Mouse (Mus musculus) MEL (cell line): Measurements from ENCODE around the gene Ap3b1. TPM values are rescaled to one million over a fixed set of nuclear protein-coding genes. Genes with fewer than 3 reads are reported as not detected.

ENCODE experiments used
- DNase-seq: peaks from one replicate; pipeline ENCODE4 v3.0.0; 2011; ENCODE audit warnings: low read depth, low spot score
- H3K27ac ChIP-seq: 2 replicates; pipeline ENCODE4 v1.5.1; 2012; ENCODE audit warnings: low read depth, mild to moderate bottlenecking, control low read depth, low read length, moderate library complexity; ENCODE audit not compliant: control insufficient read depth
- H3K27me3 ChIP-seq, 2 experiments: fragments of 150-350 bp in 1 of 2; sonication (generic) in 1 of 2; 2 replicates each; pipeline ENCODE4 v1.6.1; 2012; ENCODE audit warnings: low read length in 2 of 2, mild to moderate bottlenecking in 2 of 2, improper control_type of control experiment in 1 of 2, moderate library complexity in 1 of 2; ENCODE audit not compliant: insufficient read depth in 2 of 2, control insufficient read depth in 1 of 2
- H3K36me3 ChIP-seq, 2 experiments: 2 replicates each; pipeline ENCODE4 v1.6.1; 2012 to 2014; ENCODE audit warnings: low read length in 2 of 2, improper control_type of control experiment in 1 of 2, inconsistent platforms in 1 of 2, mild to moderate bottlenecking in 1 of 2; ENCODE audit not compliant: insufficient read depth in 2 of 2, control insufficient read depth in 1 of 2
- H3K4me1 ChIP-seq, 2 experiments: fragments of 150-350 bp in 1 of 2; sonication (generic) in 1 of 2; 2 replicates each; pipeline ENCODE4 v1.6.1; 2012; ENCODE audit warnings: low read length in 2 of 2, improper control_type of control experiment in 1 of 2, mild to moderate bottlenecking in 1 of 2; ENCODE audit not compliant: insufficient read depth in 2 of 2, control insufficient read depth in 1 of 2
- H3K4me3 ChIP-seq, 2 experiments: fragments of 150-350 bp in 1 of 2; sonication (generic) in 1 of 2; 2 replicates each; pipeline ENCODE4 v1.5.1; 2012; ENCODE audit warnings: low read depth in 2 of 2, low read length in 2 of 2, mild to moderate bottlenecking in 2 of 2, moderate library complexity in 2 of 2, control low read depth in 1 of 2, improper control_type of control experiment in 1 of 2; ENCODE audit not compliant: control insufficient read depth in 1 of 2, insufficient read depth in 1 of 2
- H3K79me2 ChIP-seq: 2 replicates; pipeline ENCODE4 v1.6.1; 2012; ENCODE audit warnings: mild to moderate bottlenecking, low read length, moderate library complexity; ENCODE audit not compliant: control insufficient read depth, poor library complexity, insufficient read depth
- H3K9ac ChIP-seq: 2 replicates; pipeline ENCODE4 v1.6.1; 2012; ENCODE audit warnings: low read depth, mild to moderate bottlenecking, control low read depth, low read length, moderate library complexity; ENCODE audit not compliant: control insufficient read depth, poor library complexity, severe bottlenecking
- H3K9me3 ChIP-seq: fragments of 150-350 bp; sonication (generic); replicated peaks from 2 replicates; pipeline ENCODE4 v1.6.1; 2012; ENCODE audit warnings: mild to moderate bottlenecking, low read length, improper control_type of control experiment, moderate library complexity; ENCODE audit not compliant: insufficient read depth
- CHD1 ChIP-seq: IDR thresholded peaks from 2 replicates; pipeline ENCODE4 v1.6.1; 2012; ENCODE audit warnings: low read depth, mild to moderate bottlenecking, inconsistent platforms, low read length, improper control_type of control experiment
- CHD2 ChIP-seq: IDR thresholded peaks from 2 replicates; pipeline ENCODE4 v1.6.1; 2011; ENCODE audit warnings: low read length, improper control_type of control experiment
- CTCF ChIP-seq, 3 experiments: IDR thresholded peaks in 2 of 3; conservative IDR thresholded peaks in 1 of 3; 2 replicates each; pipeline ENCODE4 v1.5.1; 2011 to 2012; ENCODE audit warnings: low read length in 3 of 3, low read depth in 2 of 3, mild to moderate bottlenecking in 2 of 3, improper control_type of control experiment in 1 of 3, inconsistent platforms in 1 of 3, mixed read lengths in 1 of 3, moderate library complexity in 1 of 3; ENCODE audit not compliant: control insufficient read depth in 1 of 3, insufficient read depth in 1 of 3, poor library complexity in 1 of 3, severe bottlenecking in 1 of 3
- E2F4 ChIP-seq: IDR thresholded peaks from 2 replicates; pipeline ENCODE4 v1.6.1; 2011; ENCODE audit warnings: low read depth, low read length, improper control_type of control experiment, borderline replicate concordance
- ELF1 ChIP-seq: IDR thresholded peaks from 2 replicates; pipeline ENCODE4 v1.6.1; 2014; ENCODE audit warnings: low read depth, mild to moderate bottlenecking, inconsistent platforms, low read length, improper control_type of control experiment, moderate library complexity
- EP300 ChIP-seq, 2 experiments: IDR thresholded peaks; 2 replicates each; pipeline ENCODE4 v1.6.1; 2011; ENCODE audit warnings: improper control_type of control experiment in 2 of 2, low read length in 2 of 2, low read depth in 1 of 2, mild to moderate bottlenecking in 1 of 2
- GATA1 ChIP-seq: IDR thresholded peaks from 2 replicates; pipeline ENCODE4 v1.6.1; 2011; ENCODE audit warnings: low read depth, low read length, improper control_type of control experiment
- JUND ChIP-seq: IDR thresholded peaks from 2 replicates; pipeline ENCODE4 v1.6.1; 2011; ENCODE audit warnings: low read depth, mild to moderate bottlenecking, improper control_type of control experiment, low read length
- KAT2A ChIP-seq: conservative IDR thresholded peaks from 2 replicates; pipeline ENCODE4 v1.6.1; 2012; ENCODE audit warnings: low read depth, low read length, improper control_type of control experiment, inconsistent platforms
- MAZ ChIP-seq: IDR thresholded peaks from 2 replicates; pipeline ENCODE4 v1.6.1; 2012; ENCODE audit warnings: low read depth, mild to moderate bottlenecking, inconsistent platforms, low read length, improper control_type of control experiment
- MEF2A ChIP-seq: IDR thresholded peaks from 2 replicates; pipeline ENCODE4 v1.6.1; 2014; ENCODE audit warnings: low read depth, mild to moderate bottlenecking, inconsistent platforms, low read length, improper control_type of control experiment; ENCODE audit not compliant: poor library complexity, insufficient replicate concordance, severe bottlenecking; ENCODE audit errors: extremely low read depth
- MXI1 ChIP-seq: IDR thresholded peaks from 2 replicates; pipeline ENCODE4 v1.6.1; 2011; ENCODE audit warnings: mild to moderate bottlenecking, low read depth, low read length, improper control_type of control experiment
- MYB ChIP-seq: IDR thresholded peaks from 2 replicates; pipeline ENCODE4 v1.6.1; 2011; ENCODE audit warnings: mild to moderate bottlenecking, low read depth, low read length, improper control_type of control experiment
- NRF1 ChIP-seq: IDR thresholded peaks from 2 replicates; pipeline ENCODE4 v1.6.1; 2014; ENCODE audit warnings: low read depth, mild to moderate bottlenecking, inconsistent platforms, low read length, improper control_type of control experiment, moderate library complexity; ENCODE audit not compliant: poor library complexity, insufficient read depth, severe bottlenecking
- POLR2A ChIP-seq, 2 experiments: IDR thresholded peaks; 2 replicates each; pipeline ENCODE4 v1.6.1; 2011 to 2012; ENCODE audit warnings: low read length in 2 of 2, mild to moderate bottlenecking in 2 of 2, control low read depth in 1 of 2, improper control_type of control experiment in 1 of 2, low read depth in 1 of 2, moderate library complexity in 1 of 2; ENCODE audit not compliant: control insufficient read depth in 1 of 2, insufficient read depth in 1 of 2, poor library complexity in 1 of 2
- POLR2AphosphoS2 ChIP-seq: IDR thresholded peaks from 2 replicates; pipeline ENCODE4 v1.6.1; 2011; ENCODE audit warnings: low read length, improper control_type of control experiment
- POLR2AphosphoS5 ChIP-seq: IDR thresholded peaks from 2 replicates; pipeline ENCODE4 v1.6.1; 2012; ENCODE audit warnings: low read depth, borderline replicate concordance, mild to moderate bottlenecking, inconsistent platforms, low read length, moderate library complexity, mixed read lengths
- RAD21 ChIP-seq: IDR thresholded peaks from 2 replicates; pipeline ENCODE4 v1.6.1; 2011; ENCODE audit warnings: mild to moderate bottlenecking, low read depth, low read length, improper control_type of control experiment
- RCOR1 ChIP-seq: IDR thresholded peaks from 2 replicates; pipeline ENCODE4 v1.6.1; 2012; ENCODE audit warnings: low read depth, mild to moderate bottlenecking, inconsistent platforms, low read length, improper control_type of control experiment
- SIN3A ChIP-seq: IDR thresholded peaks from 2 replicates; pipeline ENCODE4 v1.6.1; 2012; ENCODE audit warnings: low read length, improper control_type of control experiment, inconsistent platforms
- SMC3 ChIP-seq: IDR thresholded peaks from 2 replicates; pipeline ENCODE4 v1.6.1; 2011; ENCODE audit warnings: low read depth, low read length, improper control_type of control experiment
- TBP ChIP-seq: IDR thresholded peaks from 2 replicates; pipeline ENCODE4 v1.8.0; 2011; ENCODE audit warnings: low read depth, low read length, improper control_type of control experiment
- UBTF ChIP-seq: IDR thresholded peaks from 2 replicates; pipeline ENCODE4 v1.6.1; 2012; ENCODE audit warnings: low read depth, mild to moderate bottlenecking, inconsistent platforms, low read length, improper control_type of control experiment, moderate library complexity, borderline replicate concordance; ENCODE audit not compliant: insufficient read depth
- USF1 ChIP-seq: IDR thresholded peaks from 2 replicates; pipeline ENCODE4 v1.6.1; 2014; ENCODE audit warnings: low read depth, mild to moderate bottlenecking, inconsistent platforms, low read length, improper control_type of control experiment, moderate library complexity
- USF2 ChIP-seq, 2 experiments: IDR thresholded peaks; 2 replicates each; pipeline ENCODE4 v1.6.1; 2011 to 2012; ENCODE audit warnings: improper control_type of control experiment in 2 of 2, low read length in 2 of 2, borderline replicate concordance in 1 of 2, inconsistent platforms in 1 of 2, low read depth in 1 of 2, mild to moderate bottlenecking in 1 of 2; ENCODE audit not compliant: insufficient read depth in 1 of 2
- ZC3H11A ChIP-seq: IDR thresholded peaks from 2 replicates; pipeline ENCODE4 v1.6.1; 2012; ENCODE audit warnings: low read depth, mild to moderate bottlenecking, inconsistent platforms, low read length, improper control_type of control experiment
- ZMIZ1 ChIP-seq: IDR thresholded peaks from 2 replicates; pipeline ENCODE4 v1.6.1; 2012; ENCODE audit warnings: low read depth, mild to moderate bottlenecking, inconsistent platforms, low read length, improper control_type of control experiment, moderate library complexity
- ZNF384 ChIP-seq: IDR thresholded peaks from 2 replicates; pipeline ENCODE4 v1.6.1; 2012; ENCODE audit warnings: low read depth, mild to moderate bottlenecking, inconsistent platforms, low read length, improper control_type of control experiment
- polyA plus RNA-seq, 2 experiments: library from polyadenylated mRNA; stranded (reverse) in 1 of 2; unstranded in 1 of 2; fragments of >175 nt in 1 of 2; fragments of >200 nt in 1 of 2; gene quantifications; 2 replicates each; pipeline versions ENCODE4 v1.2.1 to v1.2.4; 2012; ENCODE audit warnings: low replicate concordance in 2 of 2, low read depth in 1 of 2; ENCODE audit not compliant: insufficient read length in 2 of 2, insufficient read depth in 1 of 2, missing spikeins in 1 of 2
- total RNA-seq: library from RNA; depleted of rRNA; stranded (reverse); fragments of 300-350 nt; gene quantifications from 2 replicates; pipeline ENCODE4 v1.2.3, GENCODE M21; 2012

The Ap3b1 gene
- total and polyA plus RNA-seq, 3 experiments, result 36.7 to 74.5 TPM; not detected in 1

DNA sequence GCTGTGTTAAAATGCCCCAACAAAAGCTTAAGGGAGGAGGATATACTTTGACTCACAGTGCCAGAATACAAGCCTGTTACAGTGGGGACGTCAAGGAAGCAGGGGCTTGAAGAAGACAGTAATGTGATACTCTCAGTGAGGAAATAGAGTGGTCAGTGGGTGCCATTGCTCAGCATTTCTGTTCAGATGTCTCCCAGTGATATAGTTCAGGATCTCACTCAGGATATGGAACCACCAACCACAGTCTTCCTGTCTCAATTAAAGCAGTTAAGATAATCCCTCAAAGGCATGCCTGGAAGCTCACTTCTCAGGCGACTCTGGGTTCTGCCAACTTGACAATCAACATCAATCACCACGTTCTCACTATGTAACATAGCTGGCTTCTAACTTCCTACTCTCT, 4.2 kb upstream of the Ap3b1 start:
- Histone ChIP-seq H3K9ac (no peak overlapping the region), H3K27me3 (no peaks in the 10 kb centered on the region), H3K4me3 (no peak overlapping the region)
- TF ChIP-seq E2F4 (no peak), CHD1 (no peak), EP300 (IDR thresholded peaks at IDR 0.05; ENCODE audit: low read depth in 1 of 2, low read length in 2 of 2) (no peak), ZMIZ1 (no peak), MYB (no peak), UBTF (no peak), KAT2A (no peak), USF1 (no peak), SMC3 (no peak), NRF1 (no peak), RAD21 (no peak), CTCF (IDR thresholded peaks at IDR 0.05 in 2 of 3, conservative IDR thresholded peaks at IDR 0.05 in 1 of 3; ENCODE audit: control insufficient read depth in 1 of 3, insufficient read depth in 1 of 3, low read depth in 2 of 3, low read length in 3 of 3, poor library complexity in 1 of 3, severe bottlenecking in 1 of 3) (no peak), MEF2A (no peak), SIN3A (no peak), ELF1 (no peak), POLR2A (IDR thresholded peaks at IDR 0.05; ENCODE audit: control insufficient read depth in 1 of 2, insufficient read depth in 1 of 2, low read depth in 1 of 2, low read length in 2 of 2, poor library complexity in 1 of 2) (no peak), MAZ (no peak), USF2 (IDR thresholded peaks at IDR 0.05; ENCODE audit: borderline replicate concordance in 1 of 2, insufficient read depth in 1 of 2, low read depth in 1 of 2, low read length in 2 of 2) (no peak)
- TF ChIP-seq, all 39 proteins: peak for 0
- Histone ChIP-seq H3K4me1 (no peaks in the 10 kb centered on the region; a peak in 1 of 4 replicates), H3K79me2 (peaks cover 11% of the 10 kb centered on the region), H3K27ac (no peak overlapping the region), H3K36me3 (peaks cover 0 to 3% of the 10 kb centered on the region in 2 experiments; a peak in 2 of 4 replicates), H3K9me3 (no peaks in the 10 kb centered on the region)
- DNase-seq, result no peak

DNA sequence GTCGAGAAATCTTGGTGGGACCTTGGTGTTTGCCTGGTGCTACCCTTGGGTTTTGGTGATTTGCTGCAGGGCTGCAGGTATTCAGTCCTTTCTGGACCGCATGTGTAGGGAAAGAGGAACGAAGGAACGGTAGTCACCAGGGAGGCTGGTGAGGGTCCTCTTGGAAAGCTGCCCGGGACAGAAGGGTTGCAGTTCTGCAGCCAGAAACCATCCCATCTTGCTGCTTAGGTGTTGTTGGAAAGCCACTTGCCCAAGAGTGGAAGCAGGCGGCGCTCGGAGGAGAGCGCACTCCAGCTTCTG, 709 bp upstream of the Ap3b1 start:
- peak overlapping the region; percentile 86 for H3K9ac ChIP-seq
- H3K4me3 ChIP-seq, result peak overlapping the region; percentile 79 to 100
- TF ChIP-seq MYB (no peak), ZC3H11A (no peak), CHD1 (no peak), GATA1 (no peak), ZNF384 (no peak), UBTF (no peak), RCOR1 (no peak), EP300 (IDR thresholded peaks at IDR 0.05; ENCODE audit: low read depth in 1 of 2, low read length in 2 of 2) (no peak), TBP (no peak), JUND (no peak), CHD2 (no peak), USF2 (IDR thresholded peaks at IDR 0.05; ENCODE audit: borderline replicate concordance in 1 of 2, insufficient read depth in 1 of 2, low read depth in 1 of 2, low read length in 2 of 2) (no peak), MAZ (no peak), POLR2AphosphoS2 (no peak; the same call in 1 of the 2 replicates), NRF1 (no peak), MXI1 (no peak), ELF1 (no peak), POLR2AphosphoS5 (no peak)
- H3K36me3 ChIP-seq, result peaks cover 0 to 14% of the 10 kb centered on the region in 2 experiments; a peak in 3 of 4 replicates
- peaks cover 0 to 5% of the 10 kb centered on the region in 2 experiments; a peak in 1 of 4 replicates for H3K4me1 ChIP-seq
- peak overlapping the region; percentile 85 for H3K27ac ChIP-seq
- H3K27me3 ChIP-seq, result no peaks in the 10 kb centered on the region
- peaks cover 34% of the 10 kb centered on the region for H3K79me2 ChIP-seq
- DNase-seq, result no peak
- H3K9me3 ChIP-seq, result no peaks in the 10 kb centered on the region
